Mouse (Mus musculus) MEL (cell line): ENCODE measurements around the gene Pkd1l2. TPM values are rescaled to one million over a fixed set of nuclear protein-coding genes. Genes with fewer than 3 reads are reported as not detected.

Source experiments
- DNase-seq: peaks from one replicate; pipeline ENCODE4 v3.0.0; 2011; ENCODE audit warnings: low read depth, low spot score
- H3K27ac ChIP-seq: 2 replicates; pipeline ENCODE4 v1.5.1; 2012; ENCODE audit warnings: low read depth, mild to moderate bottlenecking, control low read depth, low read length, moderate library complexity; ENCODE audit not compliant: control insufficient read depth
- H3K27me3 ChIP-seq, 2 experiments: fragments of 150-350 bp in 1 of 2; sonication (generic) in 1 of 2; 2 replicates each; pipeline ENCODE4 v1.6.1; 2012; ENCODE audit warnings: low read length in 2 of 2, mild to moderate bottlenecking in 2 of 2, improper control_type of control experiment in 1 of 2, moderate library complexity in 1 of 2; ENCODE audit not compliant: insufficient read depth in 2 of 2, control insufficient read depth in 1 of 2
- H3K36me3 ChIP-seq, 2 experiments: 2 replicates each; pipeline ENCODE4 v1.6.1; 2012 to 2014; ENCODE audit warnings: low read length in 2 of 2, improper control_type of control experiment in 1 of 2, inconsistent platforms in 1 of 2, mild to moderate bottlenecking in 1 of 2; ENCODE audit not compliant: insufficient read depth in 2 of 2, control insufficient read depth in 1 of 2
- H3K4me1 ChIP-seq, 2 experiments: fragments of 150-350 bp in 1 of 2; sonication (generic) in 1 of 2; 2 replicates each; pipeline ENCODE4 v1.6.1; 2012; ENCODE audit warnings: low read length in 2 of 2, improper control_type of control experiment in 1 of 2, mild to moderate bottlenecking in 1 of 2; ENCODE audit not compliant: insufficient read depth in 2 of 2, control insufficient read depth in 1 of 2
- H3K4me3 ChIP-seq, 2 experiments: fragments of 150-350 bp in 1 of 2; sonication (generic) in 1 of 2; 2 replicates each; pipeline ENCODE4 v1.5.1; 2012; ENCODE audit warnings: low read depth in 2 of 2, low read length in 2 of 2, mild to moderate bottlenecking in 2 of 2, moderate library complexity in 2 of 2, control low read depth in 1 of 2, improper control_type of control experiment in 1 of 2; ENCODE audit not compliant: control insufficient read depth in 1 of 2, insufficient read depth in 1 of 2
- H3K79me2 ChIP-seq: 2 replicates; pipeline ENCODE4 v1.6.1; 2012; ENCODE audit warnings: mild to moderate bottlenecking, low read length, moderate library complexity; ENCODE audit not compliant: control insufficient read depth, poor library complexity, insufficient read depth
- H3K9ac ChIP-seq: 2 replicates; pipeline ENCODE4 v1.6.1; 2012; ENCODE audit warnings: low read depth, mild to moderate bottlenecking, control low read depth, low read length, moderate library complexity; ENCODE audit not compliant: control insufficient read depth, poor library complexity, severe bottlenecking
- H3K9me3 ChIP-seq: fragments of 150-350 bp; sonication (generic); replicated peaks from 2 replicates; pipeline ENCODE4 v1.6.1; 2012; ENCODE audit warnings: mild to moderate bottlenecking, low read length, improper control_type of control experiment, moderate library complexity; ENCODE audit not compliant: insufficient read depth
- CHD1 ChIP-seq: IDR thresholded peaks from 2 replicates; pipeline ENCODE4 v1.6.1; 2012; ENCODE audit warnings: low read depth, mild to moderate bottlenecking, inconsistent platforms, low read length, improper control_type of control experiment
- E2F4 ChIP-seq: IDR thresholded peaks from 2 replicates; pipeline ENCODE4 v1.6.1; 2011; ENCODE audit warnings: low read depth, low read length, improper control_type of control experiment, borderline replicate concordance
- ELF1 ChIP-seq: IDR thresholded peaks from 2 replicates; pipeline ENCODE4 v1.6.1; 2014; ENCODE audit warnings: low read depth, mild to moderate bottlenecking, inconsistent platforms, low read length, improper control_type of control experiment, moderate library complexity
- ETS1 ChIP-seq: IDR thresholded peaks from 2 replicates; pipeline ENCODE4 v1.6.1; 2012; ENCODE audit warnings: low read depth, mild to moderate bottlenecking, inconsistent platforms, low read length, improper control_type of control experiment, moderate library complexity
- GABPA ChIP-seq: IDR thresholded peaks from 2 replicates; pipeline ENCODE4 v1.6.1; 2012; ENCODE audit warnings: low read depth, mild to moderate bottlenecking, inconsistent platforms, low read length, improper control_type of control experiment, moderate library complexity
- HCFC1 ChIP-seq: IDR thresholded peaks from 2 replicates; pipeline ENCODE4 v1.6.1; 2012; ENCODE audit warnings: low read depth, mild to moderate bottlenecking, inconsistent platforms, low read length, improper control_type of control experiment, moderate library complexity
- KAT2A ChIP-seq: conservative IDR thresholded peaks from 2 replicates; pipeline ENCODE4 v1.6.1; 2012; ENCODE audit warnings: low read depth, low read length, improper control_type of control experiment, inconsistent platforms
- MAFK ChIP-seq: IDR thresholded peaks from 2 replicates; pipeline ENCODE4 v1.6.1; 2011; ENCODE audit warnings: low read depth, mild to moderate bottlenecking, low read length, improper control_type of control experiment, borderline replicate concordance
- MAX ChIP-seq: IDR thresholded peaks from 2 replicates; pipeline ENCODE4 v1.6.1; 2011; ENCODE audit warnings: low read length, improper control_type of control experiment
- MAZ ChIP-seq: IDR thresholded peaks from 2 replicates; pipeline ENCODE4 v1.6.1; 2012; ENCODE audit warnings: low read depth, mild to moderate bottlenecking, inconsistent platforms, low read length, improper control_type of control experiment
- MYB ChIP-seq: IDR thresholded peaks from 2 replicates; pipeline ENCODE4 v1.6.1; 2011; ENCODE audit warnings: mild to moderate bottlenecking, low read depth, low read length, improper control_type of control experiment
- MYC ChIP-seq: IDR thresholded peaks from 2 replicates; pipeline ENCODE4 v1.6.1; 2011; ENCODE audit warnings: low read depth, mild to moderate bottlenecking, low read length, improper control_type of control experiment, moderate library complexity
- POLR2AphosphoS2 ChIP-seq: IDR thresholded peaks from 2 replicates; pipeline ENCODE4 v1.6.1; 2011; ENCODE audit warnings: low read length, improper control_type of control experiment
- POLR2AphosphoS5 ChIP-seq: IDR thresholded peaks from 2 replicates; pipeline ENCODE4 v1.6.1; 2012; ENCODE audit warnings: low read depth, borderline replicate concordance, mild to moderate bottlenecking, inconsistent platforms, low read length, moderate library complexity, mixed read lengths
- RAD21 ChIP-seq: IDR thresholded peaks from 2 replicates; pipeline ENCODE4 v1.6.1; 2011; ENCODE audit warnings: mild to moderate bottlenecking, low read depth, low read length, improper control_type of control experiment
- SIN3A ChIP-seq: IDR thresholded peaks from 2 replicates; pipeline ENCODE4 v1.6.1; 2012; ENCODE audit warnings: low read length, improper control_type of control experiment, inconsistent platforms
- SMC3 ChIP-seq: IDR thresholded peaks from 2 replicates; pipeline ENCODE4 v1.6.1; 2011; ENCODE audit warnings: low read depth, low read length, improper control_type of control experiment
- TAL1 ChIP-seq: IDR thresholded peaks from 2 replicates; pipeline ENCODE4 v1.6.1; 2012; ENCODE audit warnings: mild to moderate bottlenecking, inconsistent platforms, low read length, moderate library complexity, mixed read lengths
- TCF12 ChIP-seq: IDR thresholded peaks from 2 replicates; pipeline ENCODE4 v1.6.1; 2014; ENCODE audit warnings: low read depth, mild to moderate bottlenecking, inconsistent platforms, low read length, improper control_type of control experiment, moderate library complexity
- USF1 ChIP-seq: IDR thresholded peaks from 2 replicates; pipeline ENCODE4 v1.6.1; 2014; ENCODE audit warnings: low read depth, mild to moderate bottlenecking, inconsistent platforms, low read length, improper control_type of control experiment, moderate library complexity
- USF2 ChIP-seq, 2 experiments: IDR thresholded peaks; 2 replicates each; pipeline ENCODE4 v1.6.1; 2011 to 2012; ENCODE audit warnings: improper control_type of control experiment in 2 of 2, low read length in 2 of 2, borderline replicate concordance in 1 of 2, inconsistent platforms in 1 of 2, low read depth in 1 of 2, mild to moderate bottlenecking in 1 of 2; ENCODE audit not compliant: insufficient read depth in 1 of 2
- ZKSCAN1 ChIP-seq: IDR thresholded peaks from 2 replicates; pipeline ENCODE4 v1.6.1; 2012; ENCODE audit warnings: low read depth, mild to moderate bottlenecking, inconsistent platforms, low read length, improper control_type of control experiment, moderate library complexity
- ZNF384 ChIP-seq: IDR thresholded peaks from 2 replicates; pipeline ENCODE4 v1.6.1; 2012; ENCODE audit warnings: low read depth, mild to moderate bottlenecking, inconsistent platforms, low read length, improper control_type of control experiment
- polyA plus RNA-seq, 2 experiments: library from polyadenylated mRNA; stranded (reverse) in 1 of 2; unstranded in 1 of 2; fragments of >175 nt in 1 of 2; fragments of >200 nt in 1 of 2; gene quantifications; 2 replicates each; pipeline versions ENCODE4 v1.2.1 to v1.2.4; 2012; ENCODE audit warnings: low replicate concordance in 2 of 2, low read depth in 1 of 2; ENCODE audit not compliant: insufficient read length in 2 of 2, insufficient read depth in 1 of 2, missing spikeins in 1 of 2
- total RNA-seq: library from RNA; depleted of rRNA; stranded (reverse); fragments of 300-350 nt; gene quantifications from 2 replicates; pipeline ENCODE4 v1.2.3, GENCODE M21; 2012

The Pkd1l2 gene
- total and polyA plus RNA-seq, 3 experiments, result 0.86 to 1.5 TPM; not detected in 1

DNA sequence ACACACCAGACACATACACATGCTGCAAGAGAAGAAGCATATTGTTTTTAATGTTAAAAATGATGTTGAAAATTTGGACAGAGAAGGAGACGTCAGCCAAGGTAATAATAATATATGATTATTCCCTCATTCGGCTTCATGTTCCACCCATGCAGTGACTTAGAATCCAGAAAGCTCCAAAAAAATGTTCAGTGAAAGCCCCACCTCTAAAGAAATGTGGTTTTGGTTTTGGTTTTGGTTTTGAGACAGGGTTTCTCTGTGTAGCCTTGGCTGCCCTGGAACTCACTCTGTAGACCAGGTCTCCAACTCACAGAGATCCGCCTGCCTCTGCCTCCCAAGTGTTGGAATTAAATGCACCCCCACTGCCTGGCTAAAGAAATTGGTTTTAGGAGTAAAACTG is 43.6 kb upstream of the Pkd1l2 start:
- peaks cover 0 to 31% of the 10 kb centered on the region in 2 experiments; a peak in 2 of 4 replicates for H3K36me3 ChIP-seq
- no peak overlapping the region for H3K4me3 ChIP-seq
- TF ChIP-seq ETS1 (0 out of 2 replicates have a peak, but pooled peaks have one; percentile 8), CHD1 (no peak)
- no peaks in the 10 kb centered on the region for H3K27me3 ChIP-seq
- no peaks in the 10 kb centered on the region for H3K9me3 ChIP-seq
- peaks cover 12 to 39% of the 10 kb centered on the region in 2 experiments for H3K4me1 ChIP-seq
- peak overlapping the region; percentile 74; the same call in 1 of the 2 replicates for H3K27ac ChIP-seq
- no peaks in the 10 kb centered on the region for H3K79me2 ChIP-seq
- DNase-seq, result no peak
- H3K9ac ChIP-seq, result no peak overlapping the region

DNA sequence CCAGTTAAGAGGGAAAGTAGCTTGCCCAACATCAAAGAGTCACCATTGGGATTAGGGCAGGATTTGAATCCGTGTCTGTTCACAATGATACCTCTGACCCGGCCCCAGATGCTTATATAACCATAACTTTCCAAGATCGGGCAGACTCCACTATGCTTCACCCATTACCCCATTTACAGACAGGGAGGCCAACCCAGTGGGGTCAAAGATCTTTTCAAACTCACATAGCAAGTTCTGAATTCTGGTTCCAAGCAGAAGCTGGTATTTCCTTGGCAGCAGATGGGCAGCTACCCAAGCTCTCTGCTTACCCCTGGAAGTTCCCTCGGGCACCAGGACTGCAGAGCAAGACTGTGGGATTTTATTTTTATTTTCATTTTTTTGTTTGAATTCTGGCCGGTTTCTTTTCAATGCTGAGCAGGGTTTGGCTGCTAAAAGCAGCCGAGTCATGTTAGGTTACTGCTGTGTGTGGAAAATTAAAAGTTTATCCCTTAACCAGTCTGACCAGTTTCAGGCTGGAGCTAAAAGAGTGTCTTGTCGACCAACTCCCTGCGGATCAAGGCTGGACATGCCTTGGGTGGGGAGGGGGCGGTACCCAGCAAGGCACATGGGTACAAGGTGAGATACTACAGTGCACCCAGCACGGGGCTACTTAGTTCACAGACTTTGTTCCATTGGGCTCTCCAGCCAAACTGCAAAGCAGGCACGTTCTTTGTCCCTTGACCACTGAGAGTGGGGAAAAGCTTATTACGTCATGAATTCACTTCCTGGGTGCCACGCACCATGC is 41.8 kb upstream of the Pkd1l2 start:
- no peaks in the 10 kb centered on the region for H3K79me2 ChIP-seq
- TF ChIP-seq POLR2AphosphoS5, result no peak
- no peak for TF ChIP-seq ETS1
- TF ChIP-seq MYC, result no peak
- TF ChIP-seq MAX, result no peak
- no peaks in the 10 kb centered on the region for H3K27me3 ChIP-seq
- no peaks in the 10 kb centered on the region for H3K9me3 ChIP-seq
- peaks cover 0 to 38% of the 10 kb centered on the region in 2 experiments; a peak in 2 of 4 replicates for H3K36me3 ChIP-seq
- no peak overlapping the region for H3K9ac ChIP-seq
- no peak overlapping the region for H3K4me3 ChIP-seq
- peaks cover 12 to 46% of the 10 kb centered on the region in 2 experiments for H3K4me1 ChIP-seq
- H3K27ac ChIP-seq, result no peak overlapping the region
- DNase-seq, result no peak

DNA sequence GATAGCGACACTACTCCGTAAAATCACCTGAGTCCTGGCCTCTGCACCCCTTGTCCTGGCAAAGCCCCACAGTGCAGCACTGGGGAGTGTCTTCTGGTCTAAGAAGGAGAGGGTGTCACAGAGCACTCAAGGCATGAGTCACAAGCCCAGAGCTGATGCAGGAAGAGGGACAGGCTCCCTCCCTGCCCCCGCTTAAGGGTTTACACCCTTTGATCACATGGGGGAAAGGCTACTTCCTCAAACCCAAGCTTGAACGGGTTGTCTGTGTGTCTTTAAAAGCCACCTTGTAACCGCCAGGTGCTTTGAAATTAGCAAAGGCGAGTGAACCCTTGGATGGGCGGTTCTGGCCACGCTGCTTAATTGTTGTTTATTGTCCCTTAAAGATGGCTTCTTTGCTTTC is 39.0 kb upstream of the Pkd1l2 start:
- peak overlapping the region in 1 of 2 experiments; percentile 11; a peak in 1 of 4 replicates for H3K4me3 ChIP-seq
- H3K27me3 ChIP-seq, result no peaks in the 10 kb centered on the region
- H3K9ac ChIP-seq, result peak overlapping the region; percentile 60
- H3K36me3 ChIP-seq, result peaks cover 0 to 26% of the 10 kb centered on the region in 2 experiments; a peak in 2 of 4 replicates
- H3K4me1 ChIP-seq, result peaks cover 1 to 33% of the 10 kb centered on the region in 2 experiments
- no peaks in the 10 kb centered on the region for H3K79me2 ChIP-seq
- H3K9me3 ChIP-seq, result no peaks in the 10 kb centered on the region
- peak overlapping the region; percentile 81 for H3K27ac ChIP-seq
- DNase-seq, result peak; percentile 93
- TF ChIP-seq MYB, result no peak
- TF ChIP-seq KAT2A, result no peak
- no peak for TF ChIP-seq POLR2AphosphoS5
- TF ChIP-seq ELF1, result peak; percentile 55; the same call in 1 of the 2 replicates
- TF ChIP-seq USF2 (IDR thresholded peaks at IDR 0.05; ENCODE audit: borderline replicate concordance in 1 of 2, insufficient read depth in 1 of 2, low read depth in 1 of 2, low read length in 2 of 2), result peak in 1 of 2 experiments; percentile 42; a peak in 1 of 4 replicates
- no peak for TF ChIP-seq POLR2AphosphoS2
- no peak for TF ChIP-seq CHD1
- no peak; the same call in 1 of the 2 replicates for TF ChIP-seq MAZ
- no peak for TF ChIP-seq GABPA
- TF ChIP-seq USF1, result peak; percentile 92
- no peak for TF ChIP-seq TAL1
- peak; percentile 52; the same call in 1 of the 2 replicates for TF ChIP-seq SIN3A
- TF ChIP-seq ZNF384, result no peak
- no peak for TF ChIP-seq SMC3
- peak; percentile 84 for TF ChIP-seq MAX
- no peak for TF ChIP-seq RAD21
- TF ChIP-seq TCF12, result no peak
- TF ChIP-seq ZKSCAN1, result no peak
- TF ChIP-seq E2F4, result no peak
- TF ChIP-seq MAFK, result no peak
- TF ChIP-seq ETS1, result peak; percentile 64
- TF ChIP-seq HCFC1, result no peak
